In genomic region chr17:81668466-81668865, GRCm38 (mm10) we compare ENCODE assay signal across 9 mouse cellular contexts.
DNase-seq lines count a peak whose midpoint lies in the region; ATAC-seq and TF ChIP-seq lines count a peak whose summit lies in the region.
"Had no signal": no experiment of that assay in that cellular context is flagged by ENCODE, and none has a peak within 500 bp of the region (broad histone marks: within the 10 kb centered on the region; RNA-seq: fewer than 3 reads in every experiment).

No protein-coding gene starts in this region.

- ATAC-seq in heart, embryonic 12.5 days (ENCODE audit: insufficient number of reproducible peaks, low FRiP score) = no peak
- 0 out of 2 replicates have a peak, but pooled peaks have one; percentile 2 for ATAC-seq in hindbrain, embryonic 11.5 days (ENCODE audit: low FRiP score)
- ATAC-seq: CD4-positive, CD25-positive, alpha-beta regulatory T cell, adult 4 months had no signal

- 8% methylated on average over 2 of the region's 2 CpGs for WGBS in heart, embryonic 12.5 days
- 3% methylated on average over 2 of the region's 2 CpGs for WGBS in hindbrain, embryonic 11.5 days
- WGBS in midbrain, embryonic 10.5 days = 4% methylated on average over 2 of the region's 2 CpGs

- peaks cover 72% of the 10 kb centered on the region for H3K4me1 ChIP-seq in heart, embryonic 12.5 days (replicated peaks)
- no peaks in the 10 kb centered on the region; the same call in 1 of the 2 replicates for H3K4me1 ChIP-seq in hindbrain, embryonic 11.5 days (replicated peaks; ENCODE audit: control insufficient read depth, insufficient read depth, low read length)
- H3K4me1 ChIP-seq in midbrain, embryonic 10.5 days = peaks cover 27% of the 10 kb centered on the region

- H3K9ac ChIP-seq in heart, embryonic 12.5 days = peak overlapping the region; percentile 48; the same call in 1 of the 2 replicates
- H3K9ac ChIP-seq in hindbrain, embryonic 11.5 days (ENCODE audit: low read depth, low read length) = no peak overlapping the region

- TF ChIP-seq POLR2A in brain, embryonic 14.5 days (IDR thresholded peaks at IDR 0.05; ENCODE audit: borderline replicate concordance, extremely low read depth, insufficient read depth, insufficient read length, poor library complexity, severe bottlenecking) = no peak

- H3K4me2 ChIP-seq in heart, embryonic 12.5 days = peak overlapping the region; percentile 92
- peak overlapping the region; percentile 94 for H3K4me2 ChIP-seq in hindbrain, embryonic 11.5 days (replicated peaks; ENCODE audit: low read depth, low read length)

- no peak for TF ChIP-seq CTCF in brain, embryonic 14.5 days (IDR thresholded peaks at IDR 0.05; ENCODE audit: borderline replicate concordance, extremely low read depth, insufficient read depth, insufficient read length)

- peak overlapping the region; percentile 62 for H3K4me3 ChIP-seq in heart, embryonic 12.5 days
- peak overlapping the region; percentile 61 for H3K4me3 ChIP-seq in hindbrain, embryonic 11.5 days (ENCODE audit: low read depth, low read length)
- peak overlapping the region; percentile 72 for H3K4me3 ChIP-seq in midbrain, embryonic 10.5 days

- DNase-seq in heart, postnatal 4 days = no peak
- peak; percentile 52 for DNase-seq in brain, embryonic 14.5 days (ENCODE audit: low read depth)
- DNase-seq in hindbrain, embryonic 11.5 days (ENCODE audit: low spot score) = no peak
- DNase-seq in midbrain, embryonic 10.5 days (ENCODE audit: low spot score) = no peak
- no peak for DNase-seq in gastrocnemius, adult 18-20 months (ENCODE audit: low spot score)
- no peak for DNase-seq in yolk sac, embryonic 10.5 days (ENCODE audit: low spot score)
- no peak for DNase-seq in layer of hippocampus, adult 18-20 months (ENCODE audit: low spot score in 2 of 2)

- H3K27ac ChIP-seq in heart, embryonic 12.5 days (ENCODE audit: poor library complexity, severe bottlenecking) = peak overlapping the region; percentile 82; the same call in 1 of the 2 replicates
- H3K27ac ChIP-seq in hindbrain, embryonic 11.5 days (ENCODE audit: low read depth, low read length) = no peak overlapping the region
- H3K27ac ChIP-seq in midbrain, embryonic 10.5 days (replicated peaks) = no peak overlapping the region

- no peaks in the 10 kb centered on the region for H3K9me3 ChIP-seq in heart, embryonic 12.5 days (replicated peaks)
- no peaks in the 10 kb centered on the region for H3K9me3 ChIP-seq in hindbrain, embryonic 11.5 days (ENCODE audit: control insufficient read depth, low read length)
- no peaks in the 10 kb centered on the region for H3K9me3 ChIP-seq in midbrain, embryonic 10.5 days (replicated peaks)

- H3K36me3 ChIP-seq in heart, embryonic 12.5 days = peaks cover 2% of the 10 kb centered on the region; the same call in 1 of the 2 replicates
- no peaks in the 10 kb centered on the region for H3K36me3 ChIP-seq in hindbrain, embryonic 11.5 days (ENCODE audit: control insufficient read depth, insufficient read depth, low read length)
- H3K36me3 ChIP-seq in midbrain, embryonic 10.5 days = no peaks in the 10 kb centered on the region

- H3K27me3 ChIP-seq in heart, embryonic 12.5 days (replicated peaks) = peaks cover 3% of the 10 kb centered on the region; the same call in 1 of the 2 replicates
- peaks cover 12% of the 10 kb centered on the region for H3K27me3 ChIP-seq in hindbrain, embryonic 11.5 days (ENCODE audit: control insufficient read depth, insufficient read depth, low read length)
- H3K27me3 ChIP-seq in midbrain, embryonic 10.5 days (ENCODE audit: low read depth, poor library complexity, severe bottlenecking) = peaks cover 57% of the 10 kb centered on the region
